Mouse (Mus musculus): Measurements from ENCODE around the gene Slc41a2. TPM values are rescaled to one million over a fixed set of nuclear protein-coding genes. Genes with fewer than 3 reads are reported as not detected.

Gene Slc41a2
- total RNA-seq, 2 experiments from 2014 or later, result 0.19 to 1.2 TPM

DNA sequence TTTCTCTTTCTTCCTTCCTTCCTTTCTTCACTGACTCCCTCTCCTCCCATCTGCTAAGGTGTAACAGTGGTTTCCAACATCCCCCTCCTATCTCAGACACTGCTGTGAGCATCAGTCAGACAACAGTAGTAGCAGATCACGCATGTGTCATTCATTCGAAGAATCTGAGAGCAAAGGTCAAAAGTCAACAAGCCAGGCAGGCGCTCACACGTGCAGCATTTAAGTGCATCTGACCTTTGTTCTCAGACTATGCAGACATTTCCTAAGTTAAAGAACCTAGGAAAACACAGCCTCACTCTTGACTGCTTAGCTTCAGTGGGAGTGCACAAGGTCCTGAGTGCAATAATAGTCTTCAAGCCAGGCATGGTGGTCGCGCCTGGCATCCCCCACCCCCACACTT is 93.6 kb downstream of the Slc41a2 start:
- no peak for ATAC-seq (replicated peaks; ENCODE audit: low FRiP score, poor library complexity, severe bottlenecking)

DNA sequence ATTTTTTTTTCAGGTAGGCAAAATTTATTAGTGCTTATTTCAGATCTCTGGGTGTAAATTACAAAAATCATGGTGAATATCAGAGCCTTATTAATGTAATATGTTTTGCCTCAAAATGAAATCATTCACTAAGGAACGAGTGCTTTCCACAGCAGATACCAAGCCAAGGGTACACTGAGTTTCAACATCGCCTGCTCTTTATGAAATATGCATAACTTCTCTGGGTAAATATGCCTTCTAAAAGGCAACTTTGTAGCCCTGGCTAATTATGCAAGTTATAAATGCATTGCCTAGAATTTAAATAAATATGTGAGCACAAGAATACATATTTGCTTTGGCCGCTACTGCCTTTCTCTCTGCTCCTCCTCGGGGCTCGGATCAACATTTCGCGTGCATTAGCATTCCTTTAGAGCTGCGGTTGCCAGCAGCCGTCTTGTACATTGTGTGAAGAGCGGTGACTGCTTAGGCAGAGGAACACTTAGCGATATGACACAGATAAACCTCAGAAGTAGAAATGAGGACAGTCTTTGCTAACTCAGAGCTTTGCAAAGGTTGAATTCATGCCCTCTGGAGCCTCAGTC is 95.5 kb downstream of the Slc41a2 start:
- ATAC-seq (replicated peaks; ENCODE audit: low FRiP score, poor library complexity, severe bottlenecking), result no peak

- ATAC-seq (replicated peaks; ENCODE audit: low FRiP score, poor library complexity, severe bottlenecking), result no peak
Observed at GRCm38 (mm10) chr10:83234391-83234790, 103.3 kb downstream of the Slc41a2 start.

- ATAC-seq (replicated peaks; ENCODE audit: low FRiP score, poor library complexity, severe bottlenecking), result no peak
Observed at GRCm38 (mm10) chr10:83233967-83234366, 103.7 kb downstream of the Slc41a2 start.

GRCm38 (mm10) chr10:83228626-83229025 is 109.1 kb downstream of the Slc41a2 start:
- no peak for ATAC-seq (replicated peaks; ENCODE audit: low FRiP score, poor library complexity, severe bottlenecking)

DNA sequence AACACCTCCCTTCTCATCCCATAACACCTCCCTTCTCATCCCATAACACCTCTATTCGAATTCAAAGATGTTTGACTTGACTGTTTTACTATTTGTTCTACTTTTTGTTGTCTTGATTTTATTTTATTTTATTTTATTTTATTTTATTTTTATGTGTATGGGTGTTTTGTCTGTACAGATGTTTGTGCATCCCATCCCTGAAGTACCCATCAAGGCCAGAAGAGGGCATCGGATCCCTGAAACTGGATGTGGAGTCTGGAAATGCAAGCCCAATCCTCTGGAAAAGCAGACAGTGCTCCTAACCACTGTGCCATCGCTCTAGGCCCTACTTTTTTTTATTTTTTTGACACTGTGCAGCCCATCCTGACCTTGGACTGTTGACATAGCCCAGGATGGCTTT is 112.7 kb downstream of the Slc41a2 start:
- no peak for ATAC-seq (replicated peaks; ENCODE audit: low FRiP score, poor library complexity, severe bottlenecking)

DNA sequence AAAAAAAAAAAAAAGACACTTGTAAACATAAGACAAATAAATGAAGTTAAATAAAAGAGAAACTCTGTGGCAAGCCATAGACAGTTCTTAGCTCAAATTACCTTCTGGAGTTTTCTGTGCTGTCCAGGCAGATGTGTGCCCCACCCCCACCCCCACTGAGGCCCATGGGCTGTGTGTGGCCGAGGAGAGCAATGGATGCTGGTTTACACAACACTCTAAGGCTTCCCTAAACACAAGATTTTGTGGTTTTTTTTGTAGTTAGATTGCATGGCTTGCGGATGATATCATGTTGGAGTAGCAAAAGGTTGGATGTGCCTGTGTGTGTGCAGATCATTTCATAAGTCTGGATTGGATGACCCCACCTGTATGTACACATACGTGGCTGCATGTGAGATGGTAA is 116.8 kb downstream of the Slc41a2 start:
- ATAC-seq (replicated peaks; ENCODE audit: low FRiP score, poor library complexity, severe bottlenecking), result no peak

- ATAC-seq (replicated peaks; ENCODE audit: low FRiP score, poor library complexity, severe bottlenecking), result no peak
Observed at GRCm38 (mm10) chr10:83220217-83220616, 117.5 kb downstream of the Slc41a2 start.

DNA sequence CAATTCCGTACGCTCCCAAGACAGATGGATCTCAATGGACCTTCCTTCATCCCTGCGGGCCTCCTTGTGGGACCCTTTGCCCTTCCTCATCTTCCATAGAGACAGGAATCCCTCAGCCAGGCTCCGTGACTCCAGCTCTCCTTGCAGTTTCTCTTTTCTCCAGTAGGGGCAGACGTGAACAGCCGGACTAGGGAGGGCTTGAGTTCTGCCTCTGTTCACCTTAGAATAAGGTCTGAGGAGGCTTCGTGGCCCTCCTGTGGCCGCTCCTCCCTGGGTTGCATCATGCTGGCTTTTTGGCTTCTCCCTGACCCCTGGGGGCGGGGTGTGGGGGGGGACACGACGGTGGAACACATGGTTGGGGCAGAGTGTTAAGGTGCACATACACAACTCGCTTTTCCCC is 118.0 kb downstream of the Slc41a2 start:
- ATAC-seq (replicated peaks; ENCODE audit: low FRiP score, poor library complexity, severe bottlenecking), result peak; percentile 67

DNA sequence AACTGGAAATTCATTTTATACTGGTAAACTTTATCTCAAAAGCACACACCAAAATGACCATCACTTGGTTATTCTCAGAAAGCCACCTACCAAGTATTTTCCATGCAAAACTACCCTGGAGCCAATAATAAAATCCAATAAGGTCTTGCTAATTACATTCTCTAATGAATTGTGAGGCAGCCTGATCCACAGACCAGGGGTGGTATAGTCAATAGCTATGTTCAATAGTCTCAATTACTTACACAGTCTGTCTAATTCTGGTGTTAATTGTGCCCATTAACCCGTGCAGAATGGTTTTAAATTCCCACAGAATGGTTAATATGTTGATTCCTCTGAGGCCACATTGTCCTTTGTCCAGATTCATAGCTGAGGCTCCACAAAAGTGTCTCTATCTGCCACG is 118.9 kb downstream of the Slc41a2 start:
- no peak for ATAC-seq (replicated peaks; ENCODE audit: low FRiP score, poor library complexity, severe bottlenecking)

- no peak for ATAC-seq (replicated peaks; ENCODE audit: low FRiP score, poor library complexity, severe bottlenecking)
Observed at GRCm38 (mm10) chr10:83217256-83217655, 120.4 kb downstream of the Slc41a2 start.

DNA sequence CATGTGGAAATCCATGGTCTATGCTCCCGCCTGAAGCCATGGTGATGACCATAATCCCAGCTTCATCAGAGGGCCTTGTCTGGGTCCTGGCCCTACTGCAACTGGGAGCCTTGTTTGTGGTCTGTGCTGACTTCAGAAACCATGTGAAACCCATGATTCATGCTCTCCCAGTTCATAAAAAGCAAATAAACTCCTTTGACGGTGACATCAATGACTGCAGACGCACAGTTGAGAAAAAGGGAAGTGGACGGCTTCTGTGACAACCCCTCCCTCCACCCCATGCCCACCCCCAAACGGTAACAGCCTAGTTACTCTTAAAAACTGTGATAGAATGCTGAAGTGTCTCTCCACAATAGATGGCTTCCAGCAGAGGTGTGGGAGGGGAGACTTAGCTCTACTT is 122.1 kb downstream of the Slc41a2 start:
- no peak for ATAC-seq (replicated peaks; ENCODE audit: low FRiP score, poor library complexity, severe bottlenecking)

DNA sequence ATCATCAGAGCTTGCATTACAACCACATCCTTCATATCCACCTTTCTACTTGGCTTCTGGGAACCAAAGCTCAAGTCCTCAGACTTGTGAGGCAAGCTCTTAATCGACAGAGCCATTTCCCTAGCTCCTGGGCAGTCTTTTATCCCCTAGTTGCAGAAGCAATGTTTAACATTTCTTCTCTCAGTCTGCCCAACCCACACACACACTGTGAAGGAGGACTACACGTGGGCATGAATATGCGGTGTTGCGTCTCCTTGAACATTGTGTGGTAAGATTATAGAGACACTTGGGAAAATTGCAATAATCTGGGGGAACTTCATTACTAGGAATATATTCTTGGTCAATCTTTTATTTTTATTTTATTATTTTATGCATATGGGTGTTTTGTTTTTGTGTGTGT is 125.1 kb downstream of the Slc41a2 start:
- ATAC-seq (replicated peaks; ENCODE audit: low FRiP score, poor library complexity, severe bottlenecking), result no peak

DNA sequence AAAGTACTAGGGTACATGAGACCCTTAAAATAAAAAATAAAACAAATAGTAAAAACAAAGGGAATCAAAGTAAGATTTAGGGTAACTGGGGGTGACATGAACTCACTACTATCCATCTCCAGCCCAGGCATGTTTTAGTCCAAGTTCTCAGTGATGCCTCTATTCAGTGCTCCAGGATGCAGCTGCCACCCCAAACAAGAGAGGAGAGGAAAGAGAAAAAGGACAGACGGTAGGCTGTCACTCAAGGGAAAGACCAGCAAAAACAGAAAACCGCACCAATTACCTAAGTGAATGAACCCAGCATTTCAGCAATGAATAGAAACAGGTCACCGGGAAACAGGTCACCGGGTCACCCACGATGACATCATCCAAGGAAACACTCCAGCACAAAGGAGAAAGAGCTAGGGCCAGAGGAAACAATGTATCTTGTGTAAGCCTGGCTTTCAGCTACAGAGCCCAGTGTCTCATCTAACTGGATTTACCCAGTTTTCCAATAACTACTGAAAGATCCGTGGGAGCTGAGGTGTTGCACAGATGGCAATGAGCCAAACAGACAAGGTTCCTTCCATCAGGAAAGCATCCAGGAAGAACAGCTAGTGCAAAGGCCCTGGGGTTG is 126.6 kb downstream of the Slc41a2 start:
- no peak for ATAC-seq (replicated peaks; ENCODE audit: low FRiP score, poor library complexity, severe bottlenecking)

DNA sequence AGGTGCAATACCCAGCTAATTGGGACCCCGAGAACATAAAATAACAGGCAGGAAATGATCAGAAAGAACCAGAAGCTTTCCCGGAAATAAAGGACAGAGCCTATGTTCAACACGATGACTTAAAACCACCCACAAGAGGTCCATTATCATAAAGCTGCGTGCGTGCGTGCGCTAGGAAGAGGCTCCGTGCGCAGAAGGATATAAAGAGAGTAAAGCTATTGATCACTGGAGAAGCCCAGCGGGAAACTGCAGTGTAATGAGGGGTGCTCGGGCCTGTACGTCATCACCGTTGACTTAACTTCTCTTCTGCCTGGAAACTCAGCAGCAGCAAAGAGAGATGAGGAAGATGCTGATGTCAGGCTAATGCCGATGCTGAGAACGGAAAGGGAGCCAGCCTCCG is 127.6 kb downstream of the Slc41a2 start:
- no peak for ATAC-seq (replicated peaks; ENCODE audit: low FRiP score, poor library complexity, severe bottlenecking)

DNA sequence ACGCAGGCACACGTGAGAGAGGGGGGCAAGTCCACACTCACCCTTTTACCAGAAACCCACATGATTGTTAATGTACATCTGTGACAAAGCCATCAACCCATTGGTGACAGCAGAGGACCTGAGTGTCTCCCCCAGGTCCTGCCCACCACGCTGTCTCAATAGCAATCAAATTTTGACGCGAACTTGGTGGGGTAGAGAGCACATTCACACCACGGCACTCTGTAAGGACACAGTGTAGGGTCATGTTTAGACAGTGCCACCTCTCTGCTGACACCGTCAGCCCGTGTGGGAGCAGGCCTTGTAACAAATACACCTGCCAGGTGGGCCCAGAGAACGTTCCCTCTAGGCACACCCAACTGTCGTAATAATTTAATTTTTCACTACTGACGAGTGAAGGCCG is 128.3 kb downstream of the Slc41a2 start:
- ATAC-seq (replicated peaks; ENCODE audit: low FRiP score, poor library complexity, severe bottlenecking), result no peak

DNA sequence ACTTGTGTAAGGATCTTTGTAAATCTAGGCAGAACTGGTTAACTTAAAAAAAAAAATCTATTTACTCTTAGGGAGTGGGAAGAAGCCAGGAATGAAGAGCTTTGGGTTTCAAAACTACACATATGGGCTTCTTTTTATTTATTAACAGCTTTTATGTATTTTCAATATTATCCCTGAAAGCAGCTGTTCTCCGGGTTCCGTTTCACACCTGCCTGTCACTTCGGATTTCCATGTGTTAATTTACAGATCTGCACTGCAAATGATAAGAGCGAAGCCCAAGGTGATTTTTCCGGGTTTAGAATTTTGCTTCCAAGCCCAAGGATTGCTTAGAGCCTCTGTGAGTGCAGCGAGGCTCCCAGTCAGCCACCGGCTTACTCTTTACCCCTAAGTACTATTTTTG is 129.2 kb downstream of the Slc41a2 start:
- no peak for ATAC-seq (replicated peaks; ENCODE audit: low FRiP score, poor library complexity, severe bottlenecking)

DNA sequence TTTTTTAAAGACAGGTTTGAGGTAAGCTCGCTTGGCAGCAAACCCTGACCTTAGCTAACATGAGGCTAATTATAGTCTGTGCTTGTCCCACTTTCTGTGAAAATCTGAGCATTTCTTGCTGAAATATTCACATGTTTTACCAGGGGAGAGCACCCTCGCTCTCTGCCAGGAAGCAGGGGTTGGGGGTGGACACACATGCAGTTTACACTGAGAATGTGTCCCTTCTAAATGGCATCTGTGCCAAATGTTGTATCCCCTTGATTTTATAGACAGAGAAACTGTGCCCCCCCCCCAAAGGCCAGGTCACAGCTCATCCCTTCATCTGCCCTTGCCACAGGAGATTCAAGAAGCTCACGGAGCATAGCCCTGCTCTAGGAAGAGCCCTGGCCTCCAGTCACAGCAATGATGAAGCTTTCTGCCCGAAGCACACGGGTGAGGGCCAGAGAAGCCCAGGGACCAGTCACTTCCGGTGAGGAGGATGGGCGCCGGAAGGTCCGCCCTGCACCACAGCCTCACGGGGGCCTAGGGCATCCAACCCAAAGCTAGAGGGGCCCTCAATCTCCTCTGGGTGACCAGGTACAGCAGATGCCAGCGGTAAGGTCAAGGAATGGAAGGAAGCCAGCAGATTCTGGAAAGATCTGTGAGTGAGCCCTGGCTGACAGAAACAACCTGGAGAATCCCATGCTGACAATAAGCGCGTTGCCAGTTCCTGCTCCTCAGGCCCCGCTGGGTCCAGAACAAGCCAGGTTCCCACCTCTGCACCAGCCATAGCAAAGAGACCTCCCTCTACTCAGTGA is 134.6 kb downstream of the Slc41a2 start:
- ATAC-seq (replicated peaks; ENCODE audit: low FRiP score, poor library complexity, severe bottlenecking), result no peak

- no peak for ATAC-seq (replicated peaks; ENCODE audit: low FRiP score, poor library complexity, severe bottlenecking)
Observed at GRCm38 (mm10) chr10:83201525-83201924, 136.2 kb downstream of the Slc41a2 start.

- ATAC-seq (replicated peaks; ENCODE audit: low FRiP score, poor library complexity, severe bottlenecking), result no peak
Observed at GRCm38 (mm10) chr10:83199290-83199689, 138.4 kb downstream of the Slc41a2 start.

GRCm38 (mm10) chr10:83198692-83199091 is 139.0 kb downstream of the Slc41a2 start:
- ATAC-seq (replicated peaks; ENCODE audit: low FRiP score, poor library complexity, severe bottlenecking), result no peak
